ENCODE assay signal across 20 mouse cellular contexts in genomic region chr16:57662661-57663060, GRCm38 (mm10). TPM values are rescaled to one million over a fixed set of nuclear protein-coding genes. Genes with fewer than 3 reads are reported as not detected.
DNase-seq lines count a peak whose midpoint lies in the region; ATAC-seq lines count a peak whose summit lies in the region.
"Had no signal": no experiment of that assay in that cellular context is flagged by ENCODE, and none has a peak within 500 bp of the region (broad histone marks: within the 10 kb centered on the region; RNA-seq: fewer than 3 reads in every experiment).

No protein-coding gene starts in this region.

- WGBS in hindbrain, embryonic 16.5 days: 75% methylated on average over 3 of the region's 3 CpGs

- ATAC-seq in hindbrain, embryonic 16.5 days: no peak
- ATAC-seq: forebrain, embryonic 13.5 days; liver, embryonic 12.5 days had no signal

- H3K9me3 ChIP-seq in hindbrain, embryonic 16.5 days (ENCODE audit: control insufficient read depth, low read length): no peaks in the 10 kb centered on the region
- H3K9me3 ChIP-seq: embryonic facial prominence, embryonic 15.5 days; forebrain, embryonic 13.5 days; hindbrain, embryonic 15.5 days; liver, embryonic 12.5 days; midbrain, embryonic 12.5 days; neural tube, embryonic 13.5 days had no signal

- no peak overlapping the region for H3K27ac ChIP-seq in hindbrain, embryonic 16.5 days (ENCODE audit: low read depth, low read length)
- H3K27ac ChIP-seq: embryonic facial prominence, embryonic 15.5 days; forebrain, embryonic 13.5 days; hindbrain, embryonic 15.5 days; liver, embryonic 12.5 days; midbrain, embryonic 12.5 days; neural tube, embryonic 13.5 days had no signal

- H3K9ac ChIP-seq in hindbrain, embryonic 16.5 days (ENCODE audit: low read depth, low read length): no peak overlapping the region
- H3K9ac ChIP-seq: embryonic facial prominence, embryonic 15.5 days; forebrain, embryonic 13.5 days; hindbrain, embryonic 15.5 days; liver, embryonic 12.5 days; midbrain, embryonic 12.5 days; neural tube, embryonic 13.5 days had no signal

- DNase-seq in adrenal gland, adult 2 months: peak; percentile 39
- DNase-seq in adrenal gland, postnatal 4 days (ENCODE audit: low spot score in 2 of 2): no peak
- DNase-seq in heart, adult 9 months (ENCODE audit: low spot score in 2 of 2): peak; percentile 47 to 57
- no peak for DNase-seq in heart, postnatal 14 days
- DNase-seq in urinary bladder, postnatal 14 days (ENCODE audit: low spot score): peak; percentile 30
- no peak for DNase-seq in urinary bladder, adult 2 months (ENCODE audit: low spot score)
- no peak for DNase-seq in spleen, postnatal 4 days (ENCODE audit: low spot score in 2 of 2)
- DNase-seq: cerebellum, adult 11 months; cerebellum, postnatal 14 days; embryo, embryonic 11 days; gastrocnemius, postnatal 36 days; right cerebral cortex, postnatal 25 days; thymus, postnatal 25 days had no signal

- intact Hi-C loops in heart, postnatal 14 days (cut with DNase I): loop anchor here (10.0 kb wide), 2 partner anchors 192 to 272 kb away; no protein-coding TSS in a partner anchor

- H3K4me3 ChIP-seq in hindbrain, embryonic 16.5 days (ENCODE audit: low read length): no peak overlapping the region
- H3K4me3 ChIP-seq: embryonic facial prominence, embryonic 15.5 days; forebrain, embryonic 13.5 days; hindbrain, embryonic 15.5 days; liver, embryonic 12.5 days; midbrain, embryonic 12.5 days; neural tube, embryonic 13.5 days had no signal

- no peak overlapping the region for H3K4me2 ChIP-seq in hindbrain, embryonic 16.5 days (ENCODE audit: low read length)
- H3K4me2 ChIP-seq: embryonic facial prominence, embryonic 15.5 days; forebrain, embryonic 13.5 days; hindbrain, embryonic 15.5 days; liver, embryonic 12.5 days; midbrain, embryonic 12.5 days; neural tube, embryonic 13.5 days had no signal

- H3K4me1 ChIP-seq in hindbrain, embryonic 16.5 days (ENCODE audit: control insufficient read depth, insufficient read depth, low read depth, low read length): no peaks in the 10 kb centered on the region
- H3K4me1 ChIP-seq: embryonic facial prominence, embryonic 15.5 days; forebrain, embryonic 13.5 days; hindbrain, embryonic 15.5 days; liver, embryonic 12.5 days; midbrain, embryonic 12.5 days; neural tube, embryonic 13.5 days had no signal

- no peaks in the 10 kb centered on the region for H3K36me3 ChIP-seq in hindbrain, embryonic 16.5 days (ENCODE audit: control insufficient read depth, insufficient read depth, low read length)
- H3K36me3 ChIP-seq: embryonic facial prominence, embryonic 15.5 days; hindbrain, embryonic 15.5 days; liver, embryonic 12.5 days; midbrain, embryonic 12.5 days; neural tube, embryonic 13.5 days had no signal

- H3K27me3 ChIP-seq in hindbrain, embryonic 16.5 days (replicated peaks; ENCODE audit: control insufficient read depth, insufficient read depth, low read length): no peaks in the 10 kb centered on the region
- H3K27me3 ChIP-seq: embryonic facial prominence, embryonic 15.5 days; forebrain, embryonic 13.5 days; hindbrain, embryonic 15.5 days; liver, embryonic 12.5 days; midbrain, embryonic 12.5 days; neural tube, embryonic 13.5 days had no signal

RNA-seq across cellular contexts. Expression of gene Cmss1, which starts 56.0 kb away (rescaled TPM):
- 10 to 100 TPM; 14.3 to 19.6 TPM for total RNA-seq in adrenal gland, adult 2 months (2021)
- 9.7 and 11.4 TPM in 2 replicates for polyA plus RNA-seq in adrenal gland, adult 2 months (2012; rRNA removed)
- total RNA-seq in adrenal gland, postnatal 4 days (2021): 10 to 100 TPM; 22.8 to 24.4 TPM
- 10 to 100 TPM; 54.0 to 56.2 TPM for total RNA-seq in heart, postnatal 14 days (2021)
- 3.6 and 6.4 TPM in 2 replicates for polyA plus RNA-seq in urinary bladder, adult 2 months (2012; rRNA removed)
- polyA plus RNA-seq in hindbrain, embryonic 16.5 days (2015; fragmentation: Nextera tagmentation; extraction: Ambion mirVana): 36.0 and 38.4 TPM in 2 replicates

Comparison
In these comparisons a context has a peak if more than half of its experiments do, and no peak if none do; other contexts are left out.
1. DNase-seq: peak in adrenal gland, adult 2 months (single experiment), heart, adult 9 months (2 of 2) and urinary bladder, postnatal 14 days (single experiment); none in adrenal gland, postnatal 4 days (0 of 2), heart, postnatal 14 days (0 of 2), urinary bladder, adult 2 months (single experiment) and spleen, postnatal 4 days (0 of 2).